Mouse (Mus musculus) ovary, postnatal 36 days (tissue): ENCODE measurements around the gene Rgcc.
A peak's percentile ranks its signal among the peaks of the same experiment; 100 is the strongest.

Experiments
- DNase-seq: peaks from one replicate; pipeline ENCODE4 v3.0.0; 2022; ENCODE audit warnings: low spot score, mixed read lengths

The Rgcc gene

DNA sequence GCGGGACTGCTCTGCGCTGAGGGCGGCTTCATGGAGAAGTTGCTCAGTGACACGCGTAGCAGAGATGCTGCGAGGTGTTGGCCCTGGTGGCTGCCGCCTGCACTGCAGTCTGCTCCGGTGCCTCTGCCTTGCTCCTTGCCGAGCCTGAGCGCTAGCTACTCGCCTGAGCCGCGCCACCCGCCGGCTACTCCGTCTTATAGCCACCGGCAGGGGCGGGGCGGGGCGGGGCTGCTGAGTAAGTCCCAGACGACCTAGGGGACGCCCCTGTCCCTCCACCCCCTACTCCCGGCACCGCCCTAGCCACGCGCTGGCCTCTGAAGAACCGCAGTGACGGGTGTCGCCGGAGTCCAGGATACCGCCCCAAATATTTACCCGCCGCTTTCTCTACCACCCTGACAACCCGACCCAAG, at the start of gene Rgcc:
Gene Rgcc, minus strand, starts transcription at position 180 of the 410 bp plus-strand sequence.
- peak; percentile 96 for DNase-seq

DNA sequence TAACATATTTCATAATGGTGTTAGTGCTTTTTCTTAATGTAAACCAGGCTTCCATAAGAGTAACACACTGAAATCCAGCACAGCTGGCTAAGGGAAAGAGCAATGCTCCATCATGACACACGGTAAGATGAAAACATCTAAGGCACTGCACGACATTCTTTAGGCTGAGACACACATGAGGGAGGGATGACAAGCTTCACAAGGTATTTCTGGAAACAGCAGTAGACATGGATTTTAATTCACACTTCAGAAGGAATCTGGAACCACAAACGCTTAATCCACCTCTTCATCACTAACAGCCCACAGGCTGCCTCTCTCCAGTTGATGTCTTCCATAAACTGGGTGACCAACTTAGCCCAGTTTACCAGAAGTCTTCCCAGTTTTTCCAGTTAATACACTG, 44.9 kb upstream of the Rgcc start:
- no peak for DNase-seq

DNA sequence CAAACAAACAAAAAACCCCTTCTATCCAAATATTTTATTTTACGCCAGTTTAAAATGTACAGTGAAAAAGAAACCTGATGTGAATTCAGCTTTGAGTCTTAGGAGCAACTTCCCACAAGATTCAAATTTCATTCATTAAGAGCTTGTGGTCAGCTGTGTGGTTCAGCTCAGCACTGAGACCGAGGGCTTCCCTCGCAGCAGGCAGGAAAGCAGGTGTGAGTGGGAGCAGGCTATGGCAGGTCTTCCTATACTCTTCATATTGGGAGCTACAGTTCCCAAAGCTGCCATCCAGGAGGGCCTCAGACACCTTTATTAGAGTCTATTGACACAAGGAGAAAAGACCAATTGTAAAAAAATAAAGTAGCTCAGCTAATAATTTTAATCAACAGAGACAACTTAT, 34.2 kb upstream of the Rgcc start:
- DNase-seq: no peak

DNA sequence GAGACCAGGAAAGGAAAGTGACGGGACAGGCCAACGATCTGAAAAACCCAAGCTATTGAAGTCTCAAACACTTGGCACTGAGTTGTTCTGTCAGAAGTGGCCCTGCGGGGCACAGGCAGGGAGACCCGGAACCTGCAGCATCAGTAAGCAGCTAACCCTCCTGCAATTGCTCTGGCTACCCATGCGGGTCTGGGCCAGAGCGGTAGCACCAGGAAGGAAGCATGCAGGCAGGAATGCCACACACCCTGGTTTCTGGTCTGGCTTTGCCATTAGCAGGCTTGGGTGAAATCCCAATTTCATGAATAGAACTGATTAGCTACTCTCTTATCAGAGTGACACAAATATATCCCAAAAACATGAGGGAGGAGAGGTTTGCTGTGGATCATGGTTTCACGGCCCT, 30.5 kb upstream of the Rgcc start:
- no peak for DNase-seq

DNA sequence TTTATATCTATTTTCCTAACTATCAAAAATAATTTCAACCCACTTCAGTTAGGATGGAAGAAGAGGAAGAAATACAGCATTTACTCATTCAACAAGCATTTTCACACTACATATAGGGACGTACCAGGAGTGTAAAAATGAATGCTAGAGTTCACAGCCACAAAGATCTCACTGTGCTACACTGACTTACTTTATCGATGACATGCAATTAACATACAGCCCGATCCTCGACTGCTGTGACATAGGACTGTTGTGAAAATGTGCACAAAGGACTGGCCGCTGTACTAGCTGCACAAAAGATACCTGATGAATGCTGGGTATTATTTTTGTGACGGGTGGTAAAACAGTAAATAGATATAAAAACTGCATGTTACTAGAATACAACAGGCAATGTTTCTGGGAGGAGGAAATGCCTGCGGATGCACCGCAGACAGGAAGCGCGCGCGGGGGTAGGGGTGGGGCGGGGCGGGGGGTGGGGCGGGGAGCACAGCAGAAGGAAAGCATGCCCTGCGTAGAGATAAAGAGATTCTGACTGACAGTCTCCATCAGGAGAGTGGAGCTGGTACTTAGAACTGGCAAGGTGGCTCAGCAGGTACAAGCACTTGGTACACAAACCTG, 29.6 kb upstream of the Rgcc start:
- DNase-seq: no peak

DNA sequence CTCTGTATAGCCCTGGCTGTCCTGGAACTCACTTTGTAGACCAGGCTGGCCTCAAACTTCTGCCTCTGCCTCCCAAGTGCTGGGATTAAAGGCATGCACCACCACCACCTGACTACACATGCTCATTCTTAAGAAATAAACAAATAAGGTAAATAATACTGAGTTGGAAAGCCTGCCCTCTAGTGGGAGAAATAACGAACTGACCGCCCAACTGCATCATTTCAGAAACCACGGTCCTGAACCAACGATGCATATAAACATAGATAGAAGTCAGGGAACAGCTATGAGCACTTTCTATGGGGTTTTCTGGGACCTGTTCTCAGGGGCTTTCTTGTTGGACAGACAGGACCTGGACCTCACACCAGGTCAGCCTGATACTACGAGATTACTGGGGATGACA, 25.6 kb upstream of the Rgcc start:
- no peak for DNase-seq

DNA sequence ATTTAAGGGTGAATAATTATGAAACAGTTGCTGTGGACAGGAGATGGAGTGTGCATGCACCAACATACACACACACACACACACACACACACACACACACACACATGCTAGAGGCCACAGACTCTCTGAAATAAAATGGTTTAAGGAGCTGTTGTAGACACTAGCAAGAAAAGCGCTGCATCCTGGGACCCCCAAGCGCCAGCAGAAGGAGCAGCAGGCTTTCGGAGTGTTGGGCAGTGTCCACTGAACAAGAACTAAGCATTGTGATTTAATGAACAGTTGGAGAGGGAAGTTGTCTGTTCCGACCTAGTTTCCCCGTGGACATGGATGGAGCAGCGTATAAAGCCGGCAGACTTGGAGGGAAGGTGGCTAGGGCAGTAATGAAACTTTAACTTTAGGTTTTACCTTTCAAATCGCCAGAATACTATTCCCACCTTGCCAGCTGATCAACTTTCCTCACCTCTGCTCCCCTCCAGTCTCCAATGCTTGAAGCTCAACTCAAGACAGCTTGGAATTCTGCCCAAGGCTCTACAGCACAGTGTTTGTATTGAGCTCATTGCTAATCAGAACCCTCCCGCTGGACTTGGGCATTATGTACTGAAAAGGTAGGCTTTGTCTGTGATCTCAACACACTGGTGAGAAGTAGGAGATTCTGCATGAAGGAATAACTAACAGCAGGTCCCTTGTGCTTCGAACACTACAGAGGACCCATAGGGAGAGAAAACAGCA, 22.8 kb upstream of the Rgcc start:
- DNase-seq: no peak

DNA sequence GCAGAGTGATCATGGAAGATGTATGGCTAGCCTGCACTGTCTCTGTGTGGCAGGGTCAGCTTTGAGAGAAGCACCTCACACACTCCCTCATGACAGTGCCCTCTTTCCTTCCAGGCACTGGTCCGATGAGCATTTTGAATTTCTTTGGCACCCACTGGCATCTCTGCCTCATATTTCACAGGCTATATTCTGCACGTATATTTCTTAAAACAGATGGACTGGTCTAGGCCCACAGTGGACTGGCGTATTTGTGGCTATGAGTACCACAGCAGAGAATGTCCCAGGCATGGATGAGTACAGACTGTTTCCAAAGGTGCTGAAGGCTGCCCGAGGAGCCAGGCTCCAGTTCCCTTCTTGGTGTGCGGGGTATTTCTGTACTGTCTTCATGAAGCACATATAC, 20.4 kb upstream of the Rgcc start:
- no peak for DNase-seq

GRCm38 (mm10) chr14:79321152-79321551, 19.7 kb upstream of the Rgcc start:
- no peak for DNase-seq

DNA sequence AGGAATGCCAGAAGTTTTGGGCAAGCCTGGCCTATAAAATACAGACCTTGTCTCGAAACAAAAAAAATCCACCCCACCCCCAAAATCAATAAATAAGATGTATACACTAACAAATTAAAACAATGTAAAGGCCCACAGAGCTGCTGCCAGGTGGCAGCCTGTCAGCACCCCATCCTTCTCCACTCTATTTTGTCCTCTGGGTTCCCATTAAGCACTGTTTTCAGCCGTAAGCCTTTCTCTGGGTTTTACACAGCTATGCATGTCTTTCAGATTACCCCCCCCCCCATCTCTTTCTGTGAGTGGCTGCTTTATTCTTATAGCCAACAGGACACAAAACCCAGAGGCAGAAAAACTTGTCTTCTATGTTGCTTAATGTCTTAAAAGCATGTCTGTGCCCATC, 16.2 kb upstream of the Rgcc start:
- no peak for DNase-seq

- DNase-seq: no peak
Measured at GRCm38 (mm10) chr14:79315877-79316276, 14.4 kb upstream of the Rgcc start.

DNA sequence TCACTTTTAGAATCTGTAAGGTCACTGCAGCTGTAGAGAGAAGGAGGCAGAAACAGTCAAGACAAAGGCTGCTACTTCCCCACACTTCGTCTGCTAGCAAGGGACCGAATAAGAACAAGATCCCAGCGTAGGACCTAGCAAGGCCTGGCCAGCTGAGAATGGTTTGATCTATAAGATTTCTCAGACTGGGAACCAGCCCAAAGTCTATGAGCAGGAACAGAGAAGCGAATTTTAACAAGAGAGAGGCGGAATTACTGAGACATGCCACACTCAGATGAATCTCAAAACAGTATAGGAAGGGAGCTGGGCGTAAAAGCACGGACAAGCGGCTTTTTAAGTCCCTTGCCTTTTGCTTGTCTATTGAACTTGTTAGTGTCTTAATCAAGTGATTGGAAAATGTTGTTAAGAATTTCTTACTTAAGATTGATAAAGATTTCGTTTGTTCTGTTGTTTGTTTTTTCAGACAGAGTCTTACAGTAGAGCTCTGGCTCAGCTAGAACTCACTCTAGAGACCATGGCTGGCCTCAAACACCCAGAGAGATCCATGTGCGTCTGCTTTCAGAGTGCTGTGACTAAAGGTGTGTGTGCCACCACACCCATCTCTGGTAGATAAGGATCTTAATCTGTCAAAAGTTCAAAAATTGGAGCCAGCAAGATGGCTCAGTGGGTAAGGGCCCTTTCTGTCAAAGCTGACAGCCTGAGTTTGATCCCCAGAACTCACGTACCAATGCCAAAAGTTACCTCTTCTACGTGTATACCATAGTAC, 13.0 kb upstream of the Rgcc start:
- DNase-seq: no peak

GRCm38 (mm10) chr14:79313439-79314175, 12.2 kb upstream of the Rgcc start:
- no peak for DNase-seq

GRCm38 (mm10) chr14:79312719-79313118, 11.3 kb upstream of the Rgcc start:
- DNase-seq: no peak

- DNase-seq: no peak
Measured at GRCm38 (mm10) chr14:79311918-79312454, 10.5 kb upstream of the Rgcc start.

DNA sequence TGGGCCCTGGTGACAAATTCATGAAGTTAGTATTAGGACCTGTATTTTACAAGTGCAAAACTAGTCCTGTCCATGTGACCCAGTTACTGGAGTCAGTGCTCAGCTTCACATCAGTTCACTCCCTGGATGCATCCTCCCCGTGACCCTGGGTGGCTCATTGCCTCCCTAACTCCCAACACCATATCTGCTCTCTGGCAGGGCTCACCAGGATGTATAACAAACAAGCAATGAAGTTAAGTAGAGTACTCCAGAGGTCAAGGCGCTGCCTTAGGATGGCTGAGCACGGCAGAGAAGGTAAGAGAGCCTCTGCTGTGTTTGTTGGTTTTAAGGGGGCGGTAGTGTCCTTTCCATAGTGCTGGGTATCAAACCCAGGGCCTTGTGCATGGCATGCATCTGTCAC, 7.7 kb upstream of the Rgcc start:
- no peak for DNase-seq

GRCm38 (mm10) chr14:79308364-79308763, 6.9 kb upstream of the Rgcc start:
- no peak for DNase-seq

GRCm38 (mm10) chr14:79307908-79308307, 6.5 kb upstream of the Rgcc start:
- DNase-seq: no peak

DNA sequence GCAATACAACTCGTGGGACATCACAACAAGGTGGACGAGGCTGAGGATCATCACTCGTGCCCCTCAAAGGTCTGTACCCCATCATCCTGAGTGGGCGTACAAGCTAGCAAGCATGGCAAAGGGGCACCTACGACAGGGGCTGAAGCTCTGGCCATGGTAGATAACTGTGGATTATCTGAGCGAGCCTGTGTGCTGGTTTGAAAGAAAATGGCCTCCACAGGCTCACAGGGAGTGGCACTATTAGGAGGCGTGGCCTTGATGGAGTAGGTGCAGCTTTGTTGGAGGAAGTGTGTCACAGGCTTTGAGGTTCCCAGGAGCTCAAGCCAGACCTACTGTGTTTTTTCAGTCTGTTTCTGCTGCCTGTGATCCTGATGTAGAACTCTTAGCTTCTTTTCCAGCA, 5.7 kb upstream of the Rgcc start:
- DNase-seq: no peak

DNA sequence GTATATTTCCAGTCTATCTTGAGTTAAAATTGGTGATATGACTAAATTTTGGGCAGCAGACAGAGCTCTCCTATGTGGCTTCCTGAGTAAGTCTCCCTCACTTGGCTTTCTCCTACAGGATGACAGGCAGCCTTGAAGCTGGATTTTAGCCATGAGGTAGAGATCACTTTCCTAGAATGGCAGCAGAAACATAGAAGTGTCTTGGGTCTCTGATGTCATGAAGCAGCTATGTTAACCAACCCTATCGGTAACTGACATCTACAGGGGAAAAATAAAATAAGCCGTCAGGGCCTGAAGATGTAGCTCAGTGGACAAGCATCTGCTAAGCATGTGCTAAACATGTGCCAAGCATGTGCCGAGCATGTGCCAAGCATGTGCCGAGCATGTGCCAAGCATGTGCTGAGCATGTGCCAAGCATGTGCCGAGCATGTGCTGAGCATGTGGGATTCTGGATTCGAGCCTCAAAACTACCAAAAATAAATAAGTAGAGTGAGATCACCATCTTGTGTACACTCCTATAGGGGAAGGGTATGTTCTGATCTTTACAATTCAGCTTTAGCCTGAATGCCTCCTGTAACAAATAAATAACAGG, 3.5 kb upstream of the Rgcc start:
- no peak for DNase-seq

GRCm38 (mm10) chr14:79303150-79303549, 1.7 kb upstream of the Rgcc start:
- no peak for DNase-seq
